Comparison of ENCODE assay signal across 10 mouse cellular contexts in the genomic region with DNA sequence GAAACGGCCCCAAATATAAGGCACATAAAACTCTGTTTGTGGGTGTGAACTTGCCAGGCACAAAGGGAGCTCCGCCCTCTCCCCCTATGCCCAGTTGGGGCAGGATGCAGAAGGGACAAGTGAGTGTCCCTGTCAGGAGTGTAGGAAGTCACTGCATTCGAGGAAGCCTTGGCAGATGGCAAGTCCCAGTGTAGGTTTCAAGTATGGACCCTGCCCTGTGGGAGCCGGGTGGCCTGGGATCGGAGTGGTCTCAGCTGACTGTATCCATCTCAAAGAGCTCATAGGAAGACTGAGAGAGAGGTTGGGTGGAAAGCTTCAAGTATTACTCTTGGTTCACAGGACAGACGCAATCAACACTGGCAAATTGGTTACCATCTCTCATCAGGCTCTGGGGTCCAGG. TPM values are rescaled to one million over a fixed set of nuclear protein-coding genes. Genes with fewer than 3 reads are reported as not detected.
DNase-seq lines count a peak whose midpoint lies in the region; ATAC-seq lines count a peak whose summit lies in the region.
"Had no signal": no experiment of that assay in that cellular context is flagged by ENCODE, and none has a peak within 500 bp of the region (broad histone marks: within the 10 kb centered on the region; RNA-seq: fewer than 3 reads in every experiment).

No protein-coding gene starts in this region.

- H3K4me3 ChIP-seq in intestine, embryonic 15.5 days (replicated peaks) = no peak overlapping the region
- no peak overlapping the region for H3K4me3 ChIP-seq in intestine, embryonic 16.5 days (ENCODE audit: low read length)
- no peak overlapping the region for H3K4me3 ChIP-seq in hindbrain, embryonic 11.5 days (ENCODE audit: low read depth, low read length)
- peak overlapping the region; percentile 41 for H3K4me3 ChIP-seq in midbrain, embryonic 10.5 days
- H3K4me3 ChIP-seq: erythroblast, embryonic 14.5 days had no signal

- no peaks in the 10 kb centered on the region for H3K27me3 ChIP-seq in intestine, embryonic 15.5 days (replicated peaks)
- no peaks in the 10 kb centered on the region for H3K27me3 ChIP-seq in intestine, embryonic 16.5 days (replicated peaks; ENCODE audit: control insufficient read depth, insufficient read depth, low read length)
- no peaks in the 10 kb centered on the region for H3K27me3 ChIP-seq in hindbrain, embryonic 11.5 days (ENCODE audit: control insufficient read depth, insufficient read depth, low read length)
- H3K27me3 ChIP-seq in midbrain, embryonic 10.5 days (ENCODE audit: low read depth, poor library complexity, severe bottlenecking) = no peaks in the 10 kb centered on the region; the same call in 1 of the 2 replicates

- no peak overlapping the region for H3K27ac ChIP-seq in intestine, embryonic 15.5 days
- no peak overlapping the region for H3K27ac ChIP-seq in intestine, embryonic 16.5 days (ENCODE audit: low read length)
- H3K27ac ChIP-seq in hindbrain, embryonic 11.5 days (ENCODE audit: low read depth, low read length) = peak overlapping the region; percentile 92
- peak overlapping the region; percentile 97 for H3K27ac ChIP-seq in midbrain, embryonic 10.5 days (replicated peaks)

- H3K4me2 ChIP-seq in intestine, embryonic 15.5 days (replicated peaks) = no peak overlapping the region
- H3K4me2 ChIP-seq in intestine, embryonic 16.5 days (ENCODE audit: low read depth, low read length) = no peak overlapping the region
- no peak overlapping the region for H3K4me2 ChIP-seq in hindbrain, embryonic 11.5 days (replicated peaks; ENCODE audit: low read depth, low read length)

- DNase-seq in hindbrain, embryonic 11.5 days (ENCODE audit: low spot score) = peak; percentile 49
- no peak for DNase-seq in midbrain, embryonic 10.5 days (ENCODE audit: low spot score)
- DNase-seq in retina, postnatal 1 day = peak; percentile 53
- no peak for DNase-seq in spleen, postnatal 10 days (ENCODE audit: low spot score in 2 of 2)
- DNase-seq in cerebellum, adult 11 months = no peak
- DNase-seq in right cerebral cortex, adult 18-20 months = no peak

- H3K9ac ChIP-seq in intestine, embryonic 15.5 days = no peak overlapping the region
- no peak overlapping the region for H3K9ac ChIP-seq in intestine, embryonic 16.5 days (ENCODE audit: low read depth, low read length)
- H3K9ac ChIP-seq in hindbrain, embryonic 11.5 days (ENCODE audit: low read depth, low read length) = peak overlapping the region; percentile 50

- peaks cover 13% of the 10 kb centered on the region for H3K4me1 ChIP-seq in intestine, embryonic 15.5 days (replicated peaks)
- H3K4me1 ChIP-seq in intestine, embryonic 16.5 days (ENCODE audit: control insufficient read depth, insufficient read depth, low read length) = peaks cover 16% of the 10 kb centered on the region
- peaks cover 28% of the 10 kb centered on the region for H3K4me1 ChIP-seq in hindbrain, embryonic 11.5 days (replicated peaks; ENCODE audit: control insufficient read depth, insufficient read depth, low read length)
- H3K4me1 ChIP-seq in midbrain, embryonic 10.5 days = peaks cover 91% of the 10 kb centered on the region

- H3K36me3 ChIP-seq in intestine, embryonic 15.5 days = no peaks in the 10 kb centered on the region
- no peaks in the 10 kb centered on the region for H3K36me3 ChIP-seq in intestine, embryonic 16.5 days (ENCODE audit: control insufficient read depth, insufficient read depth, low read length)
- no peaks in the 10 kb centered on the region for H3K36me3 ChIP-seq in hindbrain, embryonic 11.5 days (ENCODE audit: control insufficient read depth, insufficient read depth, low read length)
- no peaks in the 10 kb centered on the region for H3K36me3 ChIP-seq in midbrain, embryonic 10.5 days

- WGBS in intestine, embryonic 15.5 days = 72% methylated on average over 6 of the region's 6 CpGs
- WGBS in intestine, embryonic 16.5 days = 72% methylated on average over 6 of the region's 6 CpGs
- 42% methylated on average over 6 of the region's 6 CpGs for WGBS in hindbrain, embryonic 11.5 days
- WGBS in midbrain, embryonic 10.5 days = 67% methylated on average over 6 of the region's 6 CpGs

- H3K9me3 ChIP-seq in intestine, embryonic 15.5 days = no peaks in the 10 kb centered on the region
- no peaks in the 10 kb centered on the region for H3K9me3 ChIP-seq in intestine, embryonic 16.5 days (ENCODE audit: control insufficient read depth, low read length)
- no peaks in the 10 kb centered on the region for H3K9me3 ChIP-seq in hindbrain, embryonic 11.5 days (ENCODE audit: control insufficient read depth, low read length)
- H3K9me3 ChIP-seq in midbrain, embryonic 10.5 days (replicated peaks) = no peaks in the 10 kb centered on the region

- 0 out of 2 replicates have a peak, but pooled peaks have one; percentile 43 for ATAC-seq in intestine, embryonic 15.5 days
- ATAC-seq in intestine, embryonic 16.5 days = no peak
- ATAC-seq in hindbrain, embryonic 11.5 days (ENCODE audit: low FRiP score) = no peak

RNA-seq across cellular contexts. Expression of a gene that starts 17.9 kb away (rescaled TPM):
- not detected in 2 replicates for polyA plus RNA-seq in intestine, embryonic 15.5 days (2015; fragmentation: Nextera tagmentation; extraction: Ambion mirVana)
- polyA plus RNA-seq in intestine, embryonic 16.5 days (2015; fragmentation: Nextera tagmentation; extraction: Ambion mirVana) = not detected in 2 replicates
- 9.8 and 10.0 TPM in 2 replicates for polyA plus RNA-seq in hindbrain, embryonic 11.5 days (2014; fragmentation: Nextera tagmentation; extraction: Ambion mirVana)
- polyA plus RNA-seq in midbrain, embryonic 10.5 days (2016; fragmentation: Nextera tagmentation; extraction: Ambion mirVana) = 4.7 and 6.0 TPM in 2 replicates
- polyA plus RNA-seq: erythroblast, embryonic 14.5 days; lung, embryonic 16.5 days had no signal

Comparison
In these comparisons a context has a peak if more than half of its experiments do, and no peak if none do; other contexts are left out.
1. H3K27ac ChIP-seq: peak in hindbrain, embryonic 11.5 days (single experiment) and midbrain, embryonic 10.5 days (single experiment); none in intestine, embryonic 15.5 days (single experiment) and intestine, embryonic 16.5 days (single experiment).
2. DNase-seq: peak in hindbrain, embryonic 11.5 days (single experiment) and retina, postnatal 1 day (single experiment); none in midbrain, embryonic 10.5 days (single experiment), spleen, postnatal 10 days (0 of 2), cerebellum, adult 11 months (single experiment) and right cerebral cortex, adult 18-20 months (single experiment).